Mouse (Mus musculus) hindbrain, embryonic 10.5 days (tissue): ENCODE data around the gene Thoc6. TPM values are rescaled to one million over a fixed set of nuclear protein-coding genes. Genes with fewer than 3 reads are reported as not detected.
A peak's percentile ranks its signal among the peaks of the same experiment; 100 is the strongest.

Experiments
- DNase-seq: peaks from one replicate; pipeline ENCODE4 v3.0.0-alpha.2; 2017; ENCODE audit warnings: low spot score
- H3K27ac ChIP-seq: fragments of 300-500 bp; sonication (generic); 2 replicates; pipeline ENCODE4 v1.5.1; 2016; ENCODE audit warnings: mild to moderate bottlenecking, moderate library complexity
- H3K27me3 ChIP-seq: fragments of 300-500 bp; sonication (generic); 2 replicates; pipeline ENCODE4 v1.6.1; 2016; ENCODE audit warnings: mild to moderate bottlenecking; ENCODE audit not compliant: poor library complexity, insufficient read depth, severe bottlenecking
- H3K36me3 ChIP-seq: fragments of 300-500 bp; sonication (generic); 2 replicates; pipeline ENCODE4 v1.6.1; 2016; ENCODE audit warnings: mild to moderate bottlenecking, moderate library complexity
- H3K4me1 ChIP-seq: fragments of 300-500 bp; sonication (generic); replicated peaks from 2 replicates; pipeline ENCODE4 v1.6.1; 2016; ENCODE audit warnings: mild to moderate bottlenecking
- H3K4me3 ChIP-seq: fragments of 300-500 bp; sonication (generic); 2 replicates; pipeline ENCODE4 v1.5.1; 2016; ENCODE audit warnings: mild to moderate bottlenecking, moderate library complexity
- H3K9me3 ChIP-seq: fragments of 300-500 bp; sonication (generic); 2 replicates; pipeline ENCODE4 v1.6.1; 2016; ENCODE audit warnings: mild to moderate bottlenecking, moderate library complexity
- WGBS: fragments of 180-500 bp; shearing (Covaris S2); methylation state at CpG from one replicate; pipeline ENCODE4 v1.1.7; 2016; 5-methylcytosine and 5-hydroxymethylcytosine counted together
- polyA plus RNA-seq: library from polyadenylated mRNA; unstranded; fragments of >200 nt; fragmentation: Nextera tagmentation; extraction: Ambion mirVana; gene quantifications from 2 replicates; pipeline ENCODE4 v1.2.1, GENCODE M21; 2016

Gene Thoc6
- polyA plus RNA-seq, 1 experiment from 2014 or later, result 72.7 TPM

GRCm38 (mm10) chr17:23694491-23694890, 20.8 kb upstream of the Thoc6 start:
- Histone ChIP-seq H3K36me3 (no peaks in the 10 kb centered on the region), H3K4me3 (no peak overlapping the region), H3K27me3 (peaks cover 31% of the 10 kb centered on the region), H3K4me1 (peaks cover 12% of the 10 kb centered on the region), H3K27ac (no peak overlapping the region), H3K9me3 (no peaks in the 10 kb centered on the region)
- no peak for DNase-seq
- WGBS, result 82% methylated on average over 1 of the region's 1 CpGs

- Histone ChIP-seq H3K9me3 (no peaks in the 10 kb centered on the region), H3K27me3 (peaks cover 60% of the 10 kb centered on the region), H3K4me1 (peaks cover 37% of the 10 kb centered on the region), H3K36me3 (no peaks in the 10 kb centered on the region), H3K4me3 (peak within 1 kb of the TSS; percentile 39), H3K27ac (peak within 1 kb of the TSS; percentile 71)
- 12% methylated on average over 15 of the region's 15 CpGs for WGBS
- no peak for DNase-seq
These were observed 10.4 kb upstream of the Thoc6 start, which contains the start of gene Cldn9 for GRCm38 (mm10) chr17:23683856-23684672. Gene Cldn9 (minus strand): TSS chr17:23684026.

GRCm38 (mm10) chr17:23683226-23683625, 9.5 kb upstream of the Thoc6 start:
- Histone ChIP-seq H3K4me3 (peak overlapping the region; percentile 39), H3K27ac (peak overlapping the region; percentile 71), H3K27me3 (peaks cover 68% of the 10 kb centered on the region), H3K4me1 (peaks cover 37% of the 10 kb centered on the region), H3K36me3 (no peaks in the 10 kb centered on the region), H3K9me3 (no peaks in the 10 kb centered on the region)
- DNase-seq, result no peak
- WGBS, result 24% methylated on average over 15 of the region's 15 CpGs

GRCm38 (mm10) chr17:23682530-23682929, 8.8 kb upstream of the Thoc6 start:
- Histone ChIP-seq H3K4me1 (peaks cover 37% of the 10 kb centered on the region), H3K27ac (0 out of 2 replicates have a peak overlapping the region, but pooled peaks have one; percentile 71), H3K36me3 (no peaks in the 10 kb centered on the region), H3K4me3 (peak overlapping the region; percentile 39), H3K27me3 (peaks cover 75% of the 10 kb centered on the region), H3K9me3 (no peaks in the 10 kb centered on the region)
- WGBS, result 68% methylated on average over 3 of the region's 3 CpGs
- no peak for DNase-seq

GRCm38 (mm10) chr17:23682092-23682491, 8.4 kb upstream of the Thoc6 start:
- Histone ChIP-seq H3K4me3 (peak overlapping the region; percentile 39; the same call in 1 of the 2 replicates), H3K27ac (no peak overlapping the region), H3K9me3 (no peaks in the 10 kb centered on the region), H3K4me1 (peaks cover 42% of the 10 kb centered on the region), H3K27me3 (peaks cover 78% of the 10 kb centered on the region), H3K36me3 (no peaks in the 10 kb centered on the region)
- DNase-seq, result no peak
- WGBS, result 68% methylated on average over 4 of the region's 4 CpGs

- H3K4me3 ChIP-seq, result peak overlapping the region; percentile 39; the same call in 1 of the 2 replicates
These were observed 7.4 kb upstream of the Thoc6 start for GRCm38 (mm10) chr17:23681086-23681485.

GRCm38 (mm10) chr17:23680336-23680735, 6.7 kb upstream of the Thoc6 start:
- no peak for DNase-seq
- H3K36me3 ChIP-seq, result no peaks in the 10 kb centered on the region
- WGBS, result 79% methylated on average over 9 of the region's 9 CpGs
- H3K9me3 ChIP-seq, result no peaks in the 10 kb centered on the region
- H3K27me3 ChIP-seq, result peaks cover 95% of the 10 kb centered on the region
- H3K27ac ChIP-seq, result no peak overlapping the region
- H3K4me1 ChIP-seq, result peaks cover 59% of the 10 kb centered on the region
- H3K4me3 ChIP-seq, result peak overlapping the region; percentile 39

More at GRCm38 (mm10) chr17:23681086-23681485, 7.4 kb upstream of the Thoc6 start:
- Histone ChIP-seq H3K27me3 (peaks cover 87% of the 10 kb centered on the region), H3K4me1 (peaks cover 52% of the 10 kb centered on the region), H3K9me3 (no peaks in the 10 kb centered on the region), H3K36me3 (no peaks in the 10 kb centered on the region), H3K27ac (no peak overlapping the region)
- 77% methylated on average over 10 of the region's 10 CpGs for WGBS
- DNase-seq, result no peak

GRCm38 (mm10) chr17:23679127-23679835, 5.6 kb upstream of the Thoc6 start, which contains the start of gene Cldn6:
Gene Cldn6 (plus strand): TSS chr17:23679249.
- peaks cover 98% of the 10 kb centered on the region for H3K27me3 ChIP-seq
- DNase-seq, result no peak
- WGBS, result 2% methylated on average over 38 of the region's 38 CpGs
- peak within 1 kb of the TSS; percentile 39 for H3K4me3 ChIP-seq
- H3K9me3 ChIP-seq, result no peaks in the 10 kb centered on the region
- H3K27ac ChIP-seq, result peak within 1 kb of the TSS; percentile 45; the same call in 1 of the 2 replicates
- peaks cover 64% of the 10 kb centered on the region for H3K4me1 ChIP-seq
- H3K36me3 ChIP-seq, result no peaks in the 10 kb centered on the region

- Histone ChIP-seq H3K27ac (peak within 1 kb of the TSS; percentile 69), H3K4me1 (peaks cover 62% of the 10 kb centered on the region), H3K9me3 (no peaks in the 10 kb centered on the region), H3K27me3 (peaks cover 82% of the 10 kb centered on the region), H3K4me3 (peak within 1 kb of the TSS; percentile 60), H3K36me3 (no peaks in the 10 kb centered on the region)
- WGBS, result 0% methylated on average over 34 of the region's 34 CpGs
- DNase-seq, result peak; percentile 85
These were observed 3.6 kb upstream of the Thoc6 start, which contains the start of gene Tnfrsf12a for GRCm38 (mm10) chr17:23677236-23677679. Gene Tnfrsf12a (minus strand): TSS chr17:23677468.

- H3K27ac ChIP-seq, result peak overlapping the region; percentile 69
- DNase-seq, result peak; percentile 47
These were observed 2.9 kb upstream of the Thoc6 start for GRCm38 (mm10) chr17:23676473-23677031.

GRCm38 (mm10) chr17:23675564-23676281, 2.0 kb upstream of the Thoc6 start:
- Histone ChIP-seq H3K27ac (no peak overlapping the region; the same call in 1 of the 2 replicates), H3K4me3 (peak overlapping the region; percentile 60), H3K4me1 (peaks cover 58% of the 10 kb centered on the region), H3K36me3 (peaks cover 1% of the 10 kb centered on the region), H3K9me3 (no peaks in the 10 kb centered on the region), H3K27me3 (peaks cover 67% of the 10 kb centered on the region)
- no peak for DNase-seq
- 8% methylated on average over 15 of the region's 15 CpGs for whole genome bisulfite sequencing

More at GRCm38 (mm10) chr17:23676473-23677031, 2.9 kb upstream of the Thoc6 start:
- no peaks in the 10 kb centered on the region for H3K9me3 ChIP-seq
- peaks cover 61% of the 10 kb centered on the region for H3K4me1 ChIP-seq
- peak overlapping the region; percentile 60 for H3K4me3 ChIP-seq
- WGBS, result under 1% methylated on average over 37 of the region's 37 CpGs
- H3K36me3 ChIP-seq, result no peaks in the 10 kb centered on the region
- peaks cover 75% of the 10 kb centered on the region for H3K27me3 ChIP-seq

- Histone ChIP-seq H3K27ac (no peak overlapping the region), H3K4me3 (peak overlapping the region; percentile 60; the same call in 1 of the 2 replicates), H3K27me3 (peaks cover 61% of the 10 kb centered on the region), H3K36me3 (peaks cover 7% of the 10 kb centered on the region), H3K9me3 (no peaks in the 10 kb centered on the region), H3K4me1 (peaks cover 58% of the 10 kb centered on the region)
- no peak for DNase-seq
- WGBS, result 45% methylated on average over 5 of the region's 5 CpGs
These were observed 1.4 kb upstream of the Thoc6 start for GRCm38 (mm10) chr17:23675127-23675526.
